Mouse (Mus musculus) ES-CJ7 (cell line): ENCODE data around the gene Tbx1.
"Not testable (repeated sequence)": the region's sequence is repeated elsewhere in the genome, so short reads cannot be mapped to it uniquely, and the experiment has no call there.

Experiments
- DNase-seq: peaks from one replicate; pipeline ENCODE4 v3.0.0; 2011; ENCODE audit warnings: low read depth, low spot score

Gene Tbx1

DNA sequence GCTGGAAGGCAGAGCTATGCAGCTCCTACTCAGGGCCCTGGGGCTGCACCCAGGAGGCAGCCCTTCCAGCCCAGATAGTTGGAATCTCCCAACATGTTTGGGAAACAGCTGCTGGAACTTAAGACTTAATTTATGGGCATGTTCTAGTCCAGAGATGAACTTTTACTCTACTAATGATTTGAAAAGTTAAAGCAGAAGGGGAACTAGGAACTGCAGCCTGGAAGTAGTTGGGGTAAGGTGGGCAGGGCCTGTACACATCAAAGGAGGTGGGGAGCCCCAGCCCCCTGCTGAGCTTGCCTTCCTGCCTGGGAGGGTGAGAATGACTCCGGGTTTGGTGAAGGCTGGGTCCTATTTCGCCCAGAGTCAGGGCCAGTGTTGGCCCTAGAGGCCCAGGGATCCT lies 35.8 kb downstream of the Tbx1 start:
- DNase-seq = no peak

DNA sequence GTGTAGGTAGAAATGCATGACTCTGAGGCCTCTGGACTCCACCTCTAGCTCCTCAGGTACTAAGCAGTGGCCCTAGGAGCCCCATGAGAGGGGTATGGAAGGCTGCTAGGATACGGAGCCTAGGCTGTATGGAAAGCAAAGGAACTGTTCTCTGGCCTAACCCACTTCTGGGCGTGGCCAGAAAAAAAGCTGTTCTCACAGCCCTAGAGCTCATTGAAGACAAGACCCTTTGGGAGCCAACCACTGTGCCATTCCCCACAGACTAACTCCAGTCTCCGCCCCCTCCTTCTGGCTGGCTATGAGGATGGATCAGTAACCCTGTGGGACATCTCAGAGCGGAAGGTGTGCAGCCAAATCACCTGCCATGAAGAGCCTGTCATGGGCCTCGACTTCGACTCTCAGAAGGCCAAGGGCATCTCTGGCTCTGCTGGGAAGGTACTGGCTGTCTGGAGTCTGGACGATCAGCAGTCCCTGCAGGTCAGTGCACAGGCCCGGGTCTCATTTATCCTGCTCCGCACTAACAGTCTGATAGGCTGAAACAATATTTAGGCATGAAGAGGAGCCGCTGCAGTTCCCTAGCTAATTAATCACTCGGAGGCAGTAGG lies 38.3 kb downstream of the Tbx1 start:
- DNase-seq = peak; percentile 9

GRCm38 (mm10) chr16:18551604-18552003 lies 38.9 kb downstream of the Tbx1 start:
- no peak for DNase-seq

DNA sequence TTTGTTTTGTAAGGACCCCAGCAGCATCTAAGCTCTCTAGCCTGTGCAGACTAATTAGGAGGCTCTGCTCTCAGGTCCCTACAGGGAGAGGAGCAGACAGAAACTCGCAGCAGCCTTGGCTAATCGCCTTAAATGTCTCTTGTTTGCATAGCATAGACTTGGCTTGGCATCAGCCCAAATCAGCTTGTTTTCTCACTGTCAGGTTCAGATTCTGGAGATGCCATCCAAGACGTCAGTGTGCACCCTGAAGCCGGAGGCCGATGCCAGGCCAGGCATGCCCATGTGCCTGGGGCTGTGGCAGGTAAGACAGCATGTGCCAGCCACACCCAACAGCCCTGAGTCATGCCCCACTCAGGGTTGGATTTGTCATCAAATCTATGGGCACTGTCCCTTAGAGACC lies 42.6 kb downstream of the Tbx1 start:
- DNase-seq = no peak

DNA sequence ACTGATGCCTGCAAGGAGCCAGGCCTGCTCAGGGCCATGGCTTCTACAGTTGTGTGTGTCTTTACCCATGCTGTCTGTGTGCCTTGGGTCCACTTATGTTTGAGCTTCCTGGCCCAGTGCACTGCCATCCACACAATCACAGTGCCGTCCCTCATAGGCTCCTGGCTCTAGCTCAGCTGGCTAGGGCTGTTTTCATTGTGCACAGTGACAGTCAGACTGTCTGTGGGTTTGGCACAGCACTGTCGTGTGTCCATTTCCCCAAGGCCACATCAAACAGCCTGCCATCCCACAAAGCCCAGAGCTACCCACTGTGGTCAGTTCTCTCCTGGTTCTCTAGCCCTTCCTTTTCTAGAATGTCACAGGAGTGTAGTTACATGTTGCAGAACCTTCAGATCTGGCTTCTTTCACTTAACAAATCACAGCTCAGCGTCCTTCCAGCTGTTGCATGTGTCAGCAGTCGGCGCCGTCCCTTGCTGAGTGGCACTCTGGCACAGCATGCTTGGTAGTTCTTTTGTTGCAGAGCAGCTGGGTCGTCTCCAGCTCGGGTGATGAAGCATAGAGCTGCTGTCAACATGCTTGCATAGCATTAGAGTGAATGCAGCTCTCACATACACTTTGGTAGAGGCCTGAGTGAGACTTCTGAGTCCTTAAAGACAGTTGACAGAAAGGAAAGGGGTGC lies 47.2 kb downstream of the Tbx1 start:
- no peak for DNase-seq

GRCm38 (mm10) chr16:18539281-18539680 lies 51.2 kb downstream of the Tbx1 start:
- DNase-seq = no peak

GRCm38 (mm10) chr16:18537407-18537990 lies 53.0 kb downstream of the Tbx1 start:
- no peak for DNase-seq

DNA sequence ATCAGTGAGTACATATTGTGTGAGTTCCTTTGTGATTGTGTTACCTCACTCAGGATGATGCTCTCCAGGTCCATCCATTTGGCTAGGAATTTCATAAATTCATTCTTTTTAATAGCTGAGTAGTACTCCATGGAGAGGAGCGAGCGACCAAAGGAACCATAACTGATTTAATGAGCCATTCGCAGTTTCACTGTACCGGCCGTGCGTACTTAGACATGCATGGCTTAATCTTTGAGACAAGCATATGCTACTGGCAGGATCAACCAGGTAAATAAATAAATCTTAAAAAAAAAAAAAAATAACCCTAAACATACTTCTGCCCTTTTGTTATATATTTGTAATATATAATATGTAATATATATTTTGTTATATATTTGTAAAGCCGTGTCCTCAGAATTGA lies 57.4 kb downstream of the Tbx1 start:
- DNase-seq = not testable (repeated sequence)
